Mouse (Mus musculus): ENCODE results near the gene Ccnt2.

The Ccnt2 gene

GRCm38 (mm10) chr1:127795087-127795769, 21.3 kb downstream of the Ccnt2 start:
- no peak for DNase-seq

- no peak for DNase-seq
These were observed 22.4 kb downstream of the Ccnt2 start for GRCm38 (mm10) chr1:127796341-127796740.

DNA sequence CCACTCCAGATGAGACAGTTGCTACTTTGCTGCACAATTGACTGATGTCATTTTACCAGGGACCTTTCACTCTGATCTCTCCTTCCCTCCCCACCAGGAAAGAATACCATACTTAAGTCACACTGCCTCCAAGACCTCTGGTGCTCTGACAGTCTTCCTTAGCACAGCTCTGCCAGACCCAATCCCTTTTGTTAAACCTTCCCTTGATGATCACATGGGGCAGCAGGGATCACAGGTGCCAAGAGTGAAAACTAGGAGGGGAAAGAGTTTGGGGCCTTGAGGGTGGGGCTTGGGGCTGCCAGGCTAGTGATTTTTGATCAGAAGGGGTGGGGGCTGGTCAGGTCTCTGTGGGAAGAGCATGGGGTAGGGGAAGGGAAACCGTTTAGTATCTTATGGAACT, 22.8 kb downstream of the Ccnt2 start:
- DNase-seq = no peak

DNA sequence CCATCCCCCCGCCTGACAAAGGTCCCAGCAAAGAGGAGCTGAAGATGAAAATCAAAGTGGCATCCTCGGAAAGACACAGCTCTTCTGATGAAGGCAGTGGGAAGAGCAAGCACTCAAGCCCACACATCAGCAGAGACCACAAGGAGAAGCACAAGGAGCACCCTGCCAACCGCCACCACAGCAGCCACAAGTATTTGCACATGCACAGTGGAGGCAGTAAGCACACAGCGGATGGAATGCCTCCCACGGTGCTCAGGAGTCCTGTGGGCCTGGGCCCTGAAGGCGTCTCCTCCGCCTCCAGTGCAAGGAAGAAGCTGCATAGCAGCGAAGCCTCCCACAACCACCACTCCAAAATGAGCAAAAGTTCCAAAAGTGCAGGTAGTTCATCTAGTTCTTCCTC, 29.0 kb downstream of the Ccnt2 start:
- DNase-seq = no peak

GRCm38 (mm10) chr1:127808671-127809070, 34.7 kb downstream of the Ccnt2 start:
- no peak for DNase-seq

GRCm38 (mm10) chr1:127812929-127813328, 39.0 kb downstream of the Ccnt2 start:
- DNase-seq = no peak

DNA sequence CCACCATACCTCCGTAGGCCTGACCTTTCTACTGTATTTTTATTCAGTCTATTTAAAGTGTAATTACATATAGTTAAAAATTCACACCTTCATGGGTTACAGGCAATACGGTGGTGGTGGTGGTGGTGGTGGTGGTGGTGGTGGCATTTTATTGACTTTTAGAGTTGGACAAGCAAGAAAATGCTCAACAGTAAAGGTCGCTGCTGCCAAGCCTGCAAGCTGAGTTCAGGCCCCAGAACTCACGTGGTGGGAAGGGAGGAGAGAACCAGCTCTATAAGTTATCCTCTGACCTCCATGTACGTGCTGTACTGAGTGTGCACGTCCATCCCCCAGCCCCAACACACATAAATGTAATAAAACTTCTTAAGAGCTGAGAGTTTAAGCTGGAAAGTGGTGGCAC, 42.4 kb downstream of the Ccnt2 start:
- no peak for DNase-seq

DNA sequence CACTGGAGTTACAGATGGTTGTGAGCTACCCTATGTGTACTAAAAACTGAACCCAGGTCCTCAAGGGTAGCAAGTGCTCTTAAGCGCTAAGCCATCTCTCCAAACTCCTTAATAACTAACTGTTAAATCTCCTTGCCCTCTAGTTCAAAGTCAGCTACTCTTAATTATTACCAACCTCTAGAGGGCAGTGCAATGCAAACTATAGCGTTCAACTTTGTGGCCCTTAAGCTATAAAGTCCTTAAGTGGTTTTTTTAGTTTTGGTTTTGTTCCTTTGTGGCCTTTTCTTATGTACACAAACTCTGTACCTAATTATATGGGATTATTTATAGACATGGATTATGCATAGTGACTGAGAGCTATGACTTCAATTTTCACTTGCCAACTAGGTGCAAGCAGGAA, 53.4 kb downstream of the Ccnt2 start:
- peak; percentile 30 for DNase-seq

DNA sequence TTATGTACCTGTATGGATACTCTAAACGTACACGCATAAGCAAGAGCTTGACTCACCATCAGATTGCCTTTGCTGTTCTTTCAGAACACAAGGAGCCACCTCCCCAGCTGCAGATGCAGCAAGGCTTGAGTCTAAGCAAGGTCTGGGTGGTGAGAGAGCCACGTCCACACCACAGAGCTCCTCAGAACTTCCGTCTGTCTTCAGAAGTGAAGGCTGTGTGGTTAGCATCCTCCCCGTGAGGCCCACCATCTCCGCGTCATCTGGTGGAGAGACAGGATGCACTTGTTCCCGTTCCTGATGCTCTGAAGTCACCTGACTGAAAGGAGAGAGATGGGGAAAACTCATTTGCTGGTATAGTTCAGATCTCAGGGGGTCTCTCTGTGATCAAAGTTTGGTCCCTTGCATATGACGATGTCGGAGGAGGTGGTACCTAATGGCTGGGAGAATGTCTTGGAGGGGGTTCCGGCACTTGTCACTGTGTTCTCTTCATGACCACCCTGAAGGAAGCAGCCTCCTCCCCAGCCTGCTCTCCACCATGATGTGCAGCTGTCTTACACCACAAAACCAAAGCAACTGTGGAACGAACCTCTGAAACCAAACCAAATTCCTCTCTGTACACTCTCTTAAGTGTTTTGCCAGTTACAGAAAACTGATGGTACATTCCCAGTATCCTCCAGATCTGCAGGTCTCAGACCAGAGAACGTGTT, 56.4 kb downstream of the Ccnt2 start:
- no peak for DNase-seq

GRCm38 (mm10) chr1:127833714-127834113, 59.8 kb downstream of the Ccnt2 start:
- no peak for DNase-seq

GRCm38 (mm10) chr1:127834202-127834601, 60.2 kb downstream of the Ccnt2 start:
- no peak for DNase-seq

DNA sequence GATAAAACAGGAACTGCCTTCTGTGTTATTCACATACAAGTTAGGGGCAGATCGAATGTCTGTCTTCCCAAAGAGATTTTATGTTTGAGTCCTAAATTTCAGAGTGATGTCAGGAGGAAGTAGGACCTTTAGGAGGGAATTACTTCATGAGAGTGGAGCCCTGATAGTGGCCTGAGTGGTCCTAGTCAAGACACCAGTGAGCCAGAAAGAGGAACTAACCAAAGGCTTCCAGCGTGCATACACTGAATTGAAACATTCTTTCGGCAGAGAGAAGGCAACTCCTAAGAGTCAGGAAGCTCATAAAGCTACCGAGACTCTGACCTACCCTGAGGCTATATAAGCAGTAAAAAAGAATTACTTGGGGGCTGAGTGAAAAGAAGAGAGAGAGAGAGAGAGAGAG, 62.7 kb downstream of the Ccnt2 start:
- DNase-seq = no peak

GRCm38 (mm10) chr1:127838602-127839001, 64.6 kb downstream of the Ccnt2 start:
- no peak for DNase-seq

GRCm38 (mm10) chr1:127845472-127845871, 71.5 kb downstream of the Ccnt2 start:
- DNase-seq = no peak

DNA sequence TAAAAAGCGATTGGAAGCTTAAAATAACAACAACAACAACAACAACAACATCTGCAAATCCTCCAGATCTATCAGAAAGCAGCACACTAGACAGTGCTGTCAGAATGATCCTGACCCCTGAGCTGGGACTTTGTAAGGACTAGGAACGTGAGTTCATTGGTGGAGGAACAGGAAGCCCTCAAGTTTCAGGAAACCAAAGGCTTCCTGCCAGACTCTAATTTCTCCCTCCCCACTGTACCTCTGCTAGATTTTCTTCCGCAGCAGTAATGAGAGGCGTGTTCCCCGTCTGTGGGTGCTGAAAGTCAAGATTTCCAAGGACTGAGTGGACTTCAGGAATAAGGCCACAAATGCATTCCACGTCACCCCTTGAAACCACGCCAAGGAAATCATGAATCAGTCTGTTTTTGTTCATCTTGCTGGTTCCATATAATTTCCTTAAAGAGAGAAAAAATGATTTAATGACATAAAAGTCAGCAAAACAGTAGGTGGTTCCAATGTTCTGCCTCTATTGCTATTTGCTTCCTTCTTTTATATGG, 76.2 kb downstream of the Ccnt2 start:
- DNase-seq = peak; percentile 34

GRCm38 (mm10) chr1:127854486-127855222, 80.7 kb downstream of the Ccnt2 start, which contains the start of gene Map3k19:
TSS of gene Map3k19 (minus strand) at chr1:127855031.
- peak; percentile 27 for DNase-seq
